ENCODE assay signal across 8 mouse cellular contexts in the genomic region with DNA sequence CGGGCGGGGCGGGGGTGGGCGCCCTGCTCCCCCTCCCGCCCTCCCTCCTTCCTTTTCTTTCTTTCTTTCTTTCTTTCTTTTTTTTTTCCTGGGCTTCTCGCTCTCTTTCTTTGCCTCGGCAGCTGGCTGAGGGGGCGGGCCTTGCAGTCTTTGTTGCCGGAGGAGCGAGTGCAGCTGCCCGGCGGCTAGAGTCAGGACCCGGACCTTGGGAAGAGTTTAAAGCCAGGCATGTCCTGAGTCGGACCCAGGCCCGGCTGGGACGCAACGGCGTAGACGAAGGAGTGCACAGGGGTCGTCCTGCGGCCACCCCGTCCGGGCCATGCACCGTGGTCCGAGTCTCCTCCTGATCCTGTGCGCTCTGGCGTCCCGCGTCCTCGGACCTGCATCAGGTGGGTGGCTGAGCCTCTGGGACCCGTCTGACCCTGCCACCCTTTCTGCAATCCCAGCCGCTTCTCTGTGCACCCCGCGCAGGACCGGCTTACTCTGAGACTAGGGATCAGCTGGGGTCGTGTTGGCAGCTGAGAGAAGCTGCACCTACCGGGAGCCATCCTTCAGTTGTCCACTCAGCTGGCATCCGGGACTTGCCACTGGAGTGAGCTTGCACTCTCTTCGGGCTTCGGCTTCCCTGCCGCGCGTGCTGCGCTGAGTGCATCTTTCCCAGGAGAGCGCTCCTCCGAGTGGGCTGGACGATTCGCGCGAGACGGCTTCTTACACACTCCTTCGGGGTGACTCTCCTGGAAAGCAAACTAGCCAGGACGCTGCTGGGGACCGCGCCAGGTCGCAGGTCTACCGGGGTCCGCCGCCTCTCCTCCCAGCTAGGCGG. TPM values are rescaled to one million over a fixed set of nuclear protein-coding genes. Genes with fewer than 3 reads are reported as not detected.
DNase-seq lines count a peak whose midpoint lies in the region; ATAC-seq and TF ChIP-seq lines count a peak whose summit lies in the region.

A gene (plus strand): TSS at position 144 of the 823 bp plus-strand sequence.

- peak within 1 kb of the TSS; percentile 94 for H3K9ac ChIP-seq in forebrain, embryonic 15.5 days (replicated peaks)
- peak within 1 kb of the TSS; percentile 68 for H3K9ac ChIP-seq in hindbrain, embryonic 15.5 days
- peak within 1 kb of the TSS; percentile 83 for H3K9ac ChIP-seq in limb, embryonic 12.5 days (replicated peaks)
- peak within 1 kb of the TSS; percentile 84 for H3K9ac ChIP-seq in midbrain, embryonic 11.5 days (ENCODE audit: low read length)
- peak within 1 kb of the TSS; percentile 51 for H3K9ac ChIP-seq in stomach, embryonic 15.5 days

- DNase-seq in cerebellum, adult 9-10 months: no peak
- peak; percentile 98 for DNase-seq in midbrain, embryonic 11.5 days (ENCODE audit: low spot score, missing footprints)

- H3K4me1 ChIP-seq in bone marrow macrophage, adult 2 months (ENCODE audit: control insufficient read depth, insufficient read depth, low read length): no peaks in the 10 kb centered on the region
- H3K4me1 ChIP-seq in forebrain, embryonic 15.5 days: peaks cover 23% of the 10 kb centered on the region
- H3K4me1 ChIP-seq in hindbrain, embryonic 15.5 days (replicated peaks): peaks cover 18% of the 10 kb centered on the region; the same call in 1 of the 2 replicates
- peaks cover 14% of the 10 kb centered on the region for H3K4me1 ChIP-seq in limb, embryonic 12.5 days (replicated peaks)
- H3K4me1 ChIP-seq in midbrain, embryonic 11.5 days (ENCODE audit: control insufficient read depth, insufficient read depth, low read length): peaks cover 12% of the 10 kb centered on the region
- H3K4me1 ChIP-seq in stomach, embryonic 15.5 days: peaks cover 6% of the 10 kb centered on the region; the same call in 1 of the 2 replicates

- ATAC-seq in cerebellum, adult (ENCODE audit: insufficient number of reproducible peaks, low FRiP score, low TSS enrichment): peak; percentile 47; the same call in 1 of the 2 replicates
- peak; percentile 74 for ATAC-seq in forebrain, embryonic 15.5 days (replicated peaks)
- peak; percentile 67 for ATAC-seq in hindbrain, embryonic 15.5 days (ENCODE audit: low FRiP score, low read depth)
- peak; percentile 72 for ATAC-seq in limb, embryonic 12.5 days (ENCODE audit: insufficient number of reproducible peaks, insufficient read depth, low FRiP score, low TSS enrichment, low read depth)
- peak; percentile 82 for ATAC-seq in midbrain, embryonic 11.5 days (ENCODE audit: low FRiP score)
- peak; percentile 76 for ATAC-seq in stomach, embryonic 15.5 days (ENCODE audit: insufficient read depth, low FRiP score, low read depth)

- WGBS in forebrain, embryonic 15.5 days: under 1% methylated on average over 54 of the region's 60 CpGs
- under 1% methylated on average over 57 of the region's 60 CpGs for WGBS in hindbrain, embryonic 15.5 days
- under 1% methylated on average over 56 of the region's 60 CpGs for WGBS in limb, embryonic 12.5 days
- under 1% methylated on average over 52 of the region's 60 CpGs for WGBS in midbrain, embryonic 11.5 days
- under 1% methylated on average over 54 of the region's 60 CpGs for WGBS in stomach, embryonic 15.5 days

- peak within 1 kb of the TSS; percentile 97 for H3K4me2 ChIP-seq in forebrain, embryonic 15.5 days (replicated peaks)
- H3K4me2 ChIP-seq in hindbrain, embryonic 15.5 days: peak within 1 kb of the TSS; percentile 85
- peak within 1 kb of the TSS; percentile 88 for H3K4me2 ChIP-seq in limb, embryonic 12.5 days
- H3K4me2 ChIP-seq in midbrain, embryonic 11.5 days: peak within 1 kb of the TSS; percentile 70
- peak within 1 kb of the TSS; percentile 98 for H3K4me2 ChIP-seq in stomach, embryonic 15.5 days

- peak within 1 kb of the TSS; percentile 67 for H3K4me3 ChIP-seq in bone marrow macrophage, adult 2 months (ENCODE audit: insufficient read depth, low read length)
- peak within 1 kb of the TSS; percentile 98 for H3K4me3 ChIP-seq in forebrain, embryonic 15.5 days
- peak within 1 kb of the TSS; percentile 61 for H3K4me3 ChIP-seq in hindbrain, embryonic 15.5 days
- peak within 1 kb of the TSS; percentile 76 for H3K4me3 ChIP-seq in limb, embryonic 12.5 days (replicated peaks)
- peak within 1 kb of the TSS; percentile 56 for H3K4me3 ChIP-seq in midbrain, embryonic 11.5 days (ENCODE audit: low read depth, low read length)
- peak within 1 kb of the TSS; percentile 75 for H3K4me3 ChIP-seq in stomach, embryonic 15.5 days (replicated peaks)

- TF ChIP-seq POLR2A in bone marrow macrophage, adult 2 months (IDR thresholded peaks at IDR 0.05; ENCODE audit: borderline replicate concordance, low read depth, low read length): no peak

- no peak for TF ChIP-seq CTCF in bone marrow macrophage, adult 2 months (IDR thresholded peaks at IDR 0.05; ENCODE audit: low read depth, low read length)

- H3K27ac ChIP-seq in bone marrow macrophage, adult 2 months (ENCODE audit: insufficient read depth, low read depth, low read length): no peak within 1 kb of the TSS
- H3K27ac ChIP-seq in forebrain, embryonic 15.5 days (replicated peaks): peak within 1 kb of the TSS; percentile 75
- H3K27ac ChIP-seq in hindbrain, embryonic 15.5 days (replicated peaks): peak within 1 kb of the TSS; percentile 64
- H3K27ac ChIP-seq in limb, embryonic 12.5 days: peak within 1 kb of the TSS; percentile 79
- H3K27ac ChIP-seq in midbrain, embryonic 11.5 days (ENCODE audit: low read depth, low read length): peak within 1 kb of the TSS; percentile 80
- H3K27ac ChIP-seq in stomach, embryonic 15.5 days: peak within 1 kb of the TSS; percentile 82

- no peaks in the 10 kb centered on the region for H3K36me3 ChIP-seq in forebrain, embryonic 15.5 days
- H3K36me3 ChIP-seq in hindbrain, embryonic 15.5 days: no peaks in the 10 kb centered on the region
- peaks cover 6% of the 10 kb centered on the region; the same call in 1 of the 2 replicates for H3K36me3 ChIP-seq in limb, embryonic 12.5 days
- H3K36me3 ChIP-seq in midbrain, embryonic 11.5 days (ENCODE audit: control insufficient read depth, insufficient read depth, low read length): no peaks in the 10 kb centered on the region
- no peaks in the 10 kb centered on the region for H3K36me3 ChIP-seq in stomach, embryonic 15.5 days

- no peaks in the 10 kb centered on the region for H3K27me3 ChIP-seq in forebrain, embryonic 15.5 days
- H3K27me3 ChIP-seq in hindbrain, embryonic 15.5 days: no peaks in the 10 kb centered on the region
- H3K27me3 ChIP-seq in limb, embryonic 12.5 days: no peaks in the 10 kb centered on the region; the same call in 1 of the 2 replicates
- H3K27me3 ChIP-seq in midbrain, embryonic 11.5 days (ENCODE audit: control insufficient read depth, insufficient read depth, low read length): no peaks in the 10 kb centered on the region
- no peaks in the 10 kb centered on the region for H3K27me3 ChIP-seq in stomach, embryonic 15.5 days (replicated peaks)

- H3K9me3 ChIP-seq in forebrain, embryonic 15.5 days: no peaks in the 10 kb centered on the region
- H3K9me3 ChIP-seq in hindbrain, embryonic 15.5 days: no peaks in the 10 kb centered on the region
- 0 out of 2 replicates have a peak, but pooled peaks cover 5% of the 10 kb centered on the region for H3K9me3 ChIP-seq in limb, embryonic 12.5 days
- H3K9me3 ChIP-seq in midbrain, embryonic 11.5 days (ENCODE audit: control insufficient read depth, low read length): no peaks in the 10 kb centered on the region
- no peaks in the 10 kb centered on the region for H3K9me3 ChIP-seq in stomach, embryonic 15.5 days

RNA-seq across cellular contexts. Expression of the gene that starts here (rescaled TPM):
- not detected in 2 replicates for polyA plus RNA-seq in bone marrow macrophage, adult 2 months (2012; ENCODE audit: insufficient read depth, insufficient read length, missing spikeins)
- 12.4 and 15.8 TPM in 2 replicates for polyA plus RNA-seq in forebrain, embryonic 15.5 days (2015; fragmentation: Nextera tagmentation; extraction: Ambion mirVana)
- polyA plus RNA-seq in hindbrain, embryonic 15.5 days (2015; fragmentation: Nextera tagmentation; extraction: Ambion mirVana): 7.9 and 9.0 TPM in 2 replicates
- 18.9 and 20.2 TPM in 2 replicates for polyA plus RNA-seq in limb, embryonic 12.5 days (2016; fragmentation: Nextera tagmentation; extraction: Ambion mirVana)
- polyA plus RNA-seq in midbrain, embryonic 11.5 days (2014; fragmentation: Nextera tagmentation; extraction: Ambion mirVana): 11.4 and 11.5 TPM in 2 replicates
- polyA plus RNA-seq in stomach, embryonic 15.5 days (2015; fragmentation: Nextera tagmentation; extraction: Ambion mirVana): 13.1 and 15.5 TPM in 2 replicates
